Mouse (Mus musculus): Measurements from ENCODE around the gene Ccnjl. TPM values are rescaled to one million over a fixed set of nuclear protein-coding genes. Genes with fewer than 3 reads are reported as not detected.

Ccnjl gene
- polyA plus RNA-seq, 1 experiment from 2014 or later, result 36.3 TPM

- DNase-seq (ENCODE audit: low spot score), result no peak
These were observed 61.0 kb downstream of the Ccnjl start for GRCm38 (mm10) chr11:43589530-43590072.

GRCm38 (mm10) chr11:43601440-43601839, 72.9 kb downstream of the Ccnjl start, which contains the start of gene Fabp6:
Fabp6 (minus strand) TSS chr11:43601540.
- WGBS, result 86% methylated on average over 5 of the region's 5 CpGs
- Histone ChIP-seq H3K4me3 (no peak within 1 kb of the TSS), H3K36me3 (no peaks in the 10 kb centered on the region), H3K27me3 (ENCODE audit: low read depth, poor library complexity, severe bottlenecking) (no peaks in the 10 kb centered on the region), H3K9me3 (replicated peaks) (no peaks in the 10 kb centered on the region), H3K4me1 (no peaks in the 10 kb centered on the region), H3K27ac (no peak within 1 kb of the TSS)
- DNase-seq (ENCODE audit: low spot score), result no peak

More at GRCm38 (mm10) chr11:43589530-43590072, 61.0 kb downstream of the Ccnjl start:
- no peak overlapping the region for H3K4me3 ChIP-seq
- no peak overlapping the region for H3K27ac ChIP-seq
- no peaks in the 10 kb centered on the region for H3K9me3 ChIP-seq (replicated peaks)
- 57% methylated on average over 6 of the region's 6 CpGs for WGBS
- peaks cover 48% of the 10 kb centered on the region for H3K36me3 ChIP-seq
- peaks cover 17% of the 10 kb centered on the region for H3K4me1 ChIP-seq
- no peaks in the 10 kb centered on the region for H3K27me3 ChIP-seq (ENCODE audit: low read depth, poor library complexity, severe bottlenecking)

DNA sequence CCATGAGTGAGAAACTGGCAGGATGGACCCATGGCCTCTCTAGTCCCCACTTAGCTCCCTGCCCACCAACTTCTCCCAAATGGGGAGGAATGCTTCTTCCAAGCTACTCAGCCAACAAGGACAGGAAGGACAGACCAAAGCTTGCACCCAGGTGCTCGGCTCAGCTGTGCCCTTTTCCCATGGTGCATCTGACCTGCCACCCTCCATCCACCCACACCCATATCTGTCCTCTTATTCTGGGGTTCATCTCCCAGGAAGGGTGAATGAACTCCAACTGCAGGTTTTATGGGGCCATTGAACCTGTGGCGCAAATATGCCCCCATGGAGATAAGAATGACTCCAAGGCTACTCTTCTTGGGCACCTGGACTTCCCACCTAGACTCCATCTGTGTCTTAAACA, 75.6 kb downstream of the Ccnjl start:
- Histone ChIP-seq H3K27ac (no peak overlapping the region), H3K27me3 (ENCODE audit: low read depth, poor library complexity, severe bottlenecking) (no peaks in the 10 kb centered on the region), H3K4me3 (no peak overlapping the region), H3K36me3 (no peaks in the 10 kb centered on the region), H3K4me1 (no peaks in the 10 kb centered on the region), H3K9me3 (replicated peaks) (no peaks in the 10 kb centered on the region)
- DNase-seq (ENCODE audit: low spot score), result no peak
- WGBS, result 92% methylated on average over 2 of the region's 2 CpGs

DNA sequence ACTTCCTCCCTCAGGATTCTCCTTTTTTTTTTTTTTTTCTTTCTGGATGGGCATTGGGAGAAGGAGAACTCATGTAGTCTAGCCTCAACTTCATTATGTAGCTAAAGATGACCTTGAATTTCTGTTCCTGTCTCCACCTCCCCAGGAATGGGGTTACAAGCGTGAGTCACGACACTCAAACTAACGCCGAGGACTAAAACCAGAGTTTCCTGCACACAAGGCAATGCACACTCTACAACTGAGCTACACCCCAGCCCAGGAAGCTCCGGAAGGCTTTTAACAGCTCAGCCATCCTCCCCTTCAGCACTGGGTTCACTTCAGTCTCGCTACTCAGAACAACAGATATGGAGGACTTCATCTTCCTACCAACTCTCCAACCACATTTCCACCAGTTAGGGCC, 76.3 kb downstream of the Ccnjl start:
- no peaks in the 10 kb centered on the region for H3K27me3 ChIP-seq (ENCODE audit: low read depth, poor library complexity, severe bottlenecking)
- no peak for DNase-seq (ENCODE audit: low spot score)
- H3K9me3 ChIP-seq (replicated peaks), result no peaks in the 10 kb centered on the region
- no peak overlapping the region for H3K27ac ChIP-seq
- WGBS, result 84% methylated on average over 6 of the region's 6 CpGs
- H3K4me1 ChIP-seq, result no peaks in the 10 kb centered on the region
- no peaks in the 10 kb centered on the region for H3K36me3 ChIP-seq
- H3K4me3 ChIP-seq, result no peak overlapping the region

DNA sequence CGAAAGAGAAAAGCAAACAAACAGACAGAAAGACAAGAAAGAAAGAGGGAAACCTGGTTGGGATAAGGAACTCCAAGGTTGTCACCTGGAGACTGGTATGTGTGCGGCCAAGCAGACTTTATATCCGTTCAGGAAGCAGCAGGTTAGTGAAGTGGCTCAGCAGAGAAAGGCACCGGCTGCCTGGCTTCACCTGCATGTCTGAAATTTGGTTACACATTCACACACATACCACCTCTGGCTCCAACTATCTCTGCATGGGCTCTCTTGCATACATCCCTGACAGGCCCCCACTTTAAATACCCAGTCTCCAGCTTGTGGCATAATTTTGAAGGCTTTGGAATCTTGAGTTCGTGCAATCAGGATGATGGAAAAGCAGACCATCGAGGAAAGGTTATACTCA, 77.3 kb downstream of the Ccnjl start:
- Histone ChIP-seq H3K36me3 (no peaks in the 10 kb centered on the region), H3K27ac (no peak overlapping the region), H3K9me3 (replicated peaks) (no peaks in the 10 kb centered on the region), H3K4me1 (no peaks in the 10 kb centered on the region), H3K4me3 (no peak overlapping the region), H3K27me3 (ENCODE audit: low read depth, poor library complexity, severe bottlenecking) (no peaks in the 10 kb centered on the region)
- DNase-seq (ENCODE audit: low spot score), result no peak
- 87% methylated on average over 6 of the region's 6 CpGs for WGBS

- DNase-seq (ENCODE audit: low spot score), result no peak
- no peak overlapping the region for H3K27ac ChIP-seq
- peaks cover 7% of the 10 kb centered on the region for H3K4me1 ChIP-seq
- H3K36me3 ChIP-seq, result no peaks in the 10 kb centered on the region
- H3K9me3 ChIP-seq (replicated peaks), result no peaks in the 10 kb centered on the region
- no peaks in the 10 kb centered on the region for H3K27me3 ChIP-seq (ENCODE audit: low read depth, poor library complexity, severe bottlenecking)
- H3K4me3 ChIP-seq, result no peak overlapping the region
- WGBS, result 74% methylated on average over 3 of the region's 3 CpGs
These were observed 79.9 kb downstream of the Ccnjl start for GRCm38 (mm10) chr11:43608440-43608839.

DNA sequence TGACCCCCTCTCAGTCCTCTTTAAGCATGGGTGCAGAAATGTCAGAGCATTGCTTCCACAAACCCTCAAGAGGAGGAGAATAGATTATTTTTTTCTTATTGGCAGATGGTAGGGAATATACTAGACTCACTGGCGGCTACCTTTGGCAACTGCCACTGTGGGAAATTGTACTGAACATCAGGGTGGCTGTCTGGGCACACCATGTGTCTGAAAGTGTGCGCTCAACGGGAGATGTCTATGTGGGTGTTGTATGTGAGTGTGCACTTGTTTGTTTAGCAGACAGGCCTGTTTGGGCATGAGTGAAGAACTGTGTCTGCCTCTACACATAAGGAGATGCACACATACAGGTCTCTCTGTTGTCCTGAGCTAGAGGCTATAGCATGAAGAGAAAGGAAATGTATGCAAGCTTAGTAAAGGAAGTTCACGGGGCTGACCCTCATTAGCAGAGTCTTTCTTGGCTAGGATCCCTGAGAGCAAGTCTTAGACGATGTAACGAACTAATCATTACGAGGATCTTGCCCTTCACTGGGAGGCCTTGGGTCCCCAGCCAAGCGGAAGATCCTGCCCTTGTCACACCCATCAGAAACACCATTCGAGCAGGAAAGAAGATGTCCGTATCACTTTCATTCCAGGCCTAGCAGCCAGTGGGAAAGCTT, 81.5 kb downstream of the Ccnjl start:
- H3K4me1 ChIP-seq, result peaks cover 7% of the 10 kb centered on the region
- H3K9me3 ChIP-seq (replicated peaks), result no peaks in the 10 kb centered on the region
- DNase-seq (ENCODE audit: low spot score), result no peak
- H3K27ac ChIP-seq, result no peak overlapping the region
- 78% methylated on average over 10 of the region's 10 CpGs for WGBS
- no peak overlapping the region for H3K4me3 ChIP-seq
- no peaks in the 10 kb centered on the region for H3K27me3 ChIP-seq (ENCODE audit: low read depth, poor library complexity, severe bottlenecking)
- H3K36me3 ChIP-seq, result no peaks in the 10 kb centered on the region

- no peak overlapping the region for H3K4me3 ChIP-seq
- no peak overlapping the region for H3K27ac ChIP-seq
- H3K9me3 ChIP-seq (replicated peaks), result no peaks in the 10 kb centered on the region
- 72% methylated on average over 5 of the region's 5 CpGs for WGBS
- H3K27me3 ChIP-seq (ENCODE audit: low read depth, poor library complexity, severe bottlenecking), result no peaks in the 10 kb centered on the region
- DNase-seq (ENCODE audit: low spot score), result no peak
- peaks cover 7% of the 10 kb centered on the region for H3K4me1 ChIP-seq
- no peaks in the 10 kb centered on the region for H3K36me3 ChIP-seq
These were observed 82.1 kb downstream of the Ccnjl start for GRCm38 (mm10) chr11:43610662-43611033.

DNA sequence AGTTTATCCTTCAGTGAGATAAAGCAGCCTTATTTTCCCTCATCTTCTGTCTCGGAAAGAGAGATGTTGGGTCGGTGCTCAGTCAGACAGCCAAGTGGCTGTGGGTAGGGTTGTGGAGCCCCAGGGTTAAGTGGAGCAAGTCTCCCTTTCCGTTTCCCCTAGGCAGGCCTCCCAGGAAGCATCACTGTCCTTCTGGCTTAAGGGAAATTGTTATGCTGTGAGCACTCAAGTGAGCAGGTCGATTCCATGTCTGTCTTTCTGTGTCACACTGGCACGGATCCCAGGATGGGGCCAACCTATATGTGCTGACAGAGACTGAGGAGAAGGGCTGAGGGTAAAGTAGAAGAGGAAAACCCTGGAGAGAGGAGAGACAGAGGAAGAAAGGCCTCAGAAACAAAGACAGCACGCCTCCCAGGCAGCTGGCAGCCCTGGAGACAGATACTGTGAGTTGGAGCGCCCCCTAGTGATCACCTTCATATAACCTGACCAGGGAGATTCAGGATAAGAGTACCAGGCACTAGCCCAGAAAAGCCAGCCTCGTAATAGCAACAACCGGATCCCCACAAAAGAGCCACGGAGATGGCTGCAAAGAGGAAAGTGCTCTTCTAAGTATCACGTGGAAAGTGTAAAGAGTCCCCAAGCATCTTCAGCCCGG, 84.4 kb downstream of the Ccnjl start:
- H3K27ac ChIP-seq, result peak overlapping the region; percentile 85
- peak; percentile 93 for DNase-seq (ENCODE audit: low spot score)

DNA sequence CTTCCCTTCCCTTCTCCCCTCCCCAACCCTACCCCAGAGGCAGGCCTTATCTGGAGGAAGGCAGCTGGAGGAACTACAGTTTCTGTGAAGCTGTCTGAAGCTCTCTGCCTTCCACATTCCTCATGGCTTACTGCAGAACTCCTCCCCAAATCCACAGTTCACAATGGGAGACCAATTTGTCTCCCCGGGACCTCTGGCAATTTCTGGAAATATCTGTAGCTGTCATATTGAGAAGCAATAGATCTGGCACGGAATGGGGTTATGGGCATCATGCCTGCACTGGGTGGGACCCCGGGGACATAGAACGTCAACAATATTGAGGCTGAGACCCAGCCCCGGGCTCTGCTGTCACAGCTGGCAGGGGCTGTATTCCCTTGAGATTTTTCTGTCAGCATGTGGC, 89.3 kb downstream of the Ccnjl start:
- 85% methylated on average over 5 of the region's 5 CpGs for WGBS
- Histone ChIP-seq H3K27ac (0 out of 2 replicates have a peak overlapping the region, but pooled peaks have one; percentile 26), H3K4me3 (no peak overlapping the region), H3K9me3 (replicated peaks) (no peaks in the 10 kb centered on the region), H3K27me3 (ENCODE audit: low read depth, poor library complexity, severe bottlenecking) (no peaks in the 10 kb centered on the region), H3K36me3 (no peaks in the 10 kb centered on the region), H3K4me1 (peaks cover 4% of the 10 kb centered on the region)
- no peak for DNase-seq (ENCODE audit: low spot score)

More for the DNA sequence above, 84.4 kb downstream of the Ccnjl start:
- Histone ChIP-seq H3K4me1 (peaks cover 7% of the 10 kb centered on the region), H3K9me3 (replicated peaks) (no peaks in the 10 kb centered on the region), H3K4me3 (no peak overlapping the region), H3K27me3 (ENCODE audit: low read depth, poor library complexity, severe bottlenecking) (no peaks in the 10 kb centered on the region), H3K36me3 (no peaks in the 10 kb centered on the region)
- WGBS, result 32% methylated on average over 12 of the region's 12 CpGs

DNA sequence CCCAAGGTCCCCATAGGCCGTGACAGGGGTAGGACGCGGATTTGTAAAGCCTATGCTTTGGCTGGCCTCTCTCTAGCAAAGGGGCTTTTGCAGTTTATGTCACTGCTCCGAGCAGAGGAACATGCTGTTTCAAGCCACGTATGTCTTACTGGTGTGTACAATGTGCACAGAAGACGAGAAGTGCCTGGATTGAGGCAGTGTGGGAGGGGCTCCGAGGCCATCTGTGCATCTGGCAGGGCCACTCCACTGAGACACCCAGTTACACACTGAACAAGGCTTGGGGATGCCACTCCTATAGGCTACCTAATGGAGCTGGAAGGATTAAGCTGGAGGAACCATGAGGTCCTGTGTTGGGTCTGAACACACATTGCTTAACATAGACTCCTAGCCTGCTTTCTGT, 89.8 kb downstream of the Ccnjl start:
- Histone ChIP-seq H3K4me3 (no peak overlapping the region), H3K27me3 (ENCODE audit: low read depth, poor library complexity, severe bottlenecking) (no peaks in the 10 kb centered on the region), H3K9me3 (replicated peaks) (no peaks in the 10 kb centered on the region), H3K4me1 (no peaks in the 10 kb centered on the region), H3K27ac (no peak overlapping the region), H3K36me3 (no peaks in the 10 kb centered on the region)
- DNase-seq (ENCODE audit: low spot score), result no peak
- 79% methylated on average over 7 of the region's 7 CpGs for WGBS

DNA sequence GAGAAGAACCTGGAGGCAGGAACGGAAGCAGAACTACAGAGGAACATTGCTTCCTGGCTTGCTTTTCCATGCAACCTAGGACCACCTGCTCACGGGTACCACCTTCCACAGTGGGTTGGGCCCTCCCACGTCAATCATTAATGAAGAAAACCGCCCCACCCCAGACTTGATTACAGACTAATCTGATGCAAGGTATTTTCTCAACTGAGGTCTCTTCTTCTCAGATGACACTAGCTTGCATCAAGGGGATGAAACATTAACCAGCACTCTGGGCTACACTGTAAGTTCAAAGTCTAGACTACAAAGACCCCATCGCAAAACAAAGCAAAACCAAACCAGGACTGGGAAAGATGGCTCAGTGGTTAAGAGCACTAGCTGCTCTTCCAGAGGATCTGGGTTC, 93.2 kb downstream of the Ccnjl start:
- no peak overlapping the region for H3K27ac ChIP-seq
- 88% methylated on average over 5 of the region's 5 CpGs for WGBS
- no peak for DNase-seq (ENCODE audit: low spot score)
- peaks cover 10% of the 10 kb centered on the region for H3K4me1 ChIP-seq
- no peaks in the 10 kb centered on the region for H3K27me3 ChIP-seq (ENCODE audit: low read depth, poor library complexity, severe bottlenecking)
- H3K9me3 ChIP-seq (replicated peaks), result no peaks in the 10 kb centered on the region
- H3K4me3 ChIP-seq, result no peak overlapping the region
- no peaks in the 10 kb centered on the region for H3K36me3 ChIP-seq

DNA sequence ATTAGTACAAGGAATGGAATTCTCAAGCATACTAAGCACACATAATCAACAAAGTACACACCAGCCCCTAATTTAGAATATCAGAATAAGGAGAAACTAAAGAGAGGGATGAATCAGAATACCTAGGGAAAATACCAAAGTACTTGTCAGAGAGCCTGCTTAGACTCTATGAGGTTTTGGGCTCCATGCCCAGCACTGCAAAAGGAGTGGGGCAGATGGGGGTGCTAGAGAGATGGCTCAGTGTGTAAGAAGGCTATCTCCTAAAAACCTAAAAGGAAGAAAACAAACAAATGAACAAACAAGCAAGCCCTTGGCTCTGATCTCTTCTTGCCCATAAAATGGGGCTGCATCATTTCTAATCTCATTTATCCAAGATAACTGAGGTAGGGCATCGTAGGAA, 95.8 kb downstream of the Ccnjl start:
- H3K4me3 ChIP-seq, result no peak overlapping the region
- H3K36me3 ChIP-seq, result no peaks in the 10 kb centered on the region
- 98% methylated on average over 1 of the region's 1 CpGs for WGBS
- no peaks in the 10 kb centered on the region for H3K27me3 ChIP-seq (ENCODE audit: low read depth, poor library complexity, severe bottlenecking)
- no peak overlapping the region for H3K27ac ChIP-seq
- DNase-seq (ENCODE audit: low spot score), result no peak
- peaks cover 17% of the 10 kb centered on the region for H3K4me1 ChIP-seq
- H3K9me3 ChIP-seq (replicated peaks), result no peaks in the 10 kb centered on the region

Measured in limb, embryonic 10.5 days (tissue).